Mouse (Mus musculus) right cerebral cortex, postnatal 36 days (tissue): Measurements from ENCODE around the gene Pole4.

Experiments
- DNase-seq, 2 experiments: peaks; one replicate each; pipeline ENCODE4 v3.0.0; 2022; ENCODE audit warnings: low spot score in 2 of 2, mixed read lengths in 1 of 2

Pole4 gene

GRCm38 (mm10) chr6:82613201-82613600 is 92.0 kb downstream of the Pole4 start:
- no peak for DNase-seq

DNA sequence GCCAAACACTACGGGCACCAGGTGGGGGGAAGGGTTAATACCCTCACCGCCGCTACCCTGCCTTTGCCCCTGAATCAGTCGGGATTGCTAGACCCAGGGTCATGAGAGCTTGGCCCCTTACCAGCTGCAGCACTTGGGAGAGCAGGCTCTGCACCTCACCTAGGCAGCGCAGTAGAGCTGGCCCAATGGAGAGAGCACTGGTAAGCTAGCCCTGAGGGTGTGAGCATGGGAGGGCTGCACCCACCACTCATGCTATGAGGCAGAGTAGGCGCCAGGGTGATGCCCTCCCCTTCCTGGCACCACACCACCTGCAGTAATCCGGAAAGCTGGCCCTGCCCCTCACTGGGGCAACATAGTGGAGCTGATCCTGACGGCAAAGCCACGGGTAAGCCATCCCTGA is 94.1 kb downstream of the Pole4 start:
- no peak for DNase-seq

- no peak for DNase-seq
Measured at GRCm38 (mm10) chr6:82609339-82609926, 95.7 kb downstream of the Pole4 start.

GRCm38 (mm10) chr6:82608756-82609155 is 96.4 kb downstream of the Pole4 start:
- DNase-seq, result no peak

DNA sequence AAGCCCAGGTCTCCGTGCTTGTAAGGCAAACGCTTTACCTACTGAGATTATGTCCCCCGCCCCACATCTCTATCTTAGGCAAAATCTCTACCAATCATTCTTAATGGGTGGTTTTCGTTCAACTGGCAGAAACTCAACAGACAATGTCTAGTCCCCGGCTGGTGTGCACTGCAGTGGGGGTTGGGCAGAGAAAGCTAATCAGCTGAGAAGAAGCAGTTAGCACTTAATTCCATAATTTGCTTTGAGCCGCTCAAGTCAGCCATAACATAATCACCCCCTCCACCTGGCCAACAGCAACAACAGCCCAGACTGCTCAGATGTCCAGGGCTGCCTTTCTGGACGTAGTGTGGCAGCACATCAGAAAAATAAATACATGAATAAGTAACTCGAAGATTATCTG is 100.4 kb downstream of the Pole4 start:
- DNase-seq, result no peak

DNA sequence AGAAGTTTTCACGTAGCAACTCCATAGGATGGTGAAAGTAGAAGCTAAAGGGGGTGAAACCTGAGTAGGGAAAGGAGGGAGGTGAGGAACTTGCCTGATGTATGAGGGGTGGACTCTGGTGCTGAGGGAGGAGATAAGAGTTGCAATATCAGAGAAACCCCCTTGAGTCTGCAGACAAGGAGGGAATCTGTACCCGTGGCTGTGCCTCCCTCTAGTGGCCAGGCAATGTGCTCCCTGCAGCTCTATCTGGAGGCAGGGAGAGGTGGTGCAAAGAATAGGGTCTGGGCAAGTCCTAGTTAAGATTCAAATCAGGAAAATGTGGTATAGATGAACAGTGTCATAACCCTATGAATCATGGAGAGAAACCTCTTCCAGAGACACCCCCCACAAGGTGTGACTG is 101.5 kb downstream of the Pole4 start:
- peak; percentile 7 to 11 for DNase-seq

DNA sequence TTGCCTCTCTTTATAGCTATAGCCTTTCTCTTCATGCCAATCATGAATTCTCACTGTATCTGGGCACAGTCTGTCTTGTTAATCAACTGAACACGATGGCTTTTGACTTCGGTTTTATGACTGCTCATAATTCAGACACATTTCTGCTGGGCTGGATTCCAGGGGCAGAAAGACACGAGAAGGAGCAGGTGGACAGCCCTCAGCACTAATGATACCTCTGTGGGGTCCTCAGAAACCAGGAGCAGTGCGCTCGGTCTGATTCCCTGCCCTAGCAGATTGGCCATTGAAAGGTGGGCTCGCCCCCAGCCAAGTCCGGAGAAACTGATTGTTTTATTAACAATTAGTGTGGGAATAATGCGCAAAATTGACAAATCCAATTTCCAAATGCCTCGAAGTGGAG is 101.9 kb downstream of the Pole4 start:
- no peak for DNase-seq

DNA sequence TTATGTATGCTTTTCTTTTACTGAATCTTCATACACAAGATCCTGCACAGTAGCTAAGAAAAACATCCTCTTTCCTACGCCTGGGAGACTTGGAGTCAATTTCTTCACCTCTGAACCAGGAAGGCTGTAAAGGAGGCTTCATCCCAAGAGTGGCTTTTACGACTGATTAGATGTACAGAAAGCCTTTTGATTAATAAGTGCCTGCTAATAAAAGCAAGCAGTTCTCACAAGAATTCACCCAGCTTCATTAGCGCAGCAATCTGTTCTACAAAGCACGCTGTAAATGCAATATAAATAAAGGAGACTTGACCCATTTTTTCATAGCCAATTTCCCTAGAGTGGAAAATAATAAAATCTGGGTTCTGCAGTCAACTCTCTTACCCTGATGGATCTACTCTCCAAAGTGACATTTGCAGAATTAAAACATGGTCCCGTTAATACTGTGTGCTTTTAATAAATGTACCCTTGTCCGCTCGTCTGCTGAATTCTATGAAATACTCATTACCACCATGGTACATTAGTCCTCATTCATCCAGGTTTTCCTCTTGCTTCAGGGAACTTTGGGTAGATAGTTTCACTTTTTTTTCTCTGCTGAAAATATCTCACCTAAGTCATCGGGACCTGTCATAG is 109.6 kb downstream of the Pole4 start:
- no peak for DNase-seq

GRCm38 (mm10) chr6:82589387-82589786 is 115.8 kb downstream of the Pole4 start:
- DNase-seq, result no peak

DNA sequence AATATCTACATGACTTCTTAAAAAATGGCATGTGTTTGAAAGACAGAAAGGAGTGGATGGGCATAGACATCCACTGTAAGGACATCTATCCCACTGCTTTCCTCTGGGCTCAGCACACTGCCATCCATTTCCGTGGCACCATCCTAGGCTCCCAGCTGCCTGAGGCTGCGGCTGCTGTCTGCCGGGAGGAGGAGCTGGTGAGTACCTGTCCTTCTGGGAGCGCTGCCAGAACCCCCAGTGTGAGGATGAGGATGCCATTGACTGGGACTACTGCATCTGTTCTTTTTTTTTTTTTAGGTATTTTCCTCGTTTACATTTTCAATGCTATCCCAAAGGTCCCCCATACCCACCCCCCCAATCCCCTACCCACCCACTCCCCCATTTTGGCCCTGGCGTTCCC is 119.8 kb downstream of the Pole4 start:
- DNase-seq, result no peak

DNA sequence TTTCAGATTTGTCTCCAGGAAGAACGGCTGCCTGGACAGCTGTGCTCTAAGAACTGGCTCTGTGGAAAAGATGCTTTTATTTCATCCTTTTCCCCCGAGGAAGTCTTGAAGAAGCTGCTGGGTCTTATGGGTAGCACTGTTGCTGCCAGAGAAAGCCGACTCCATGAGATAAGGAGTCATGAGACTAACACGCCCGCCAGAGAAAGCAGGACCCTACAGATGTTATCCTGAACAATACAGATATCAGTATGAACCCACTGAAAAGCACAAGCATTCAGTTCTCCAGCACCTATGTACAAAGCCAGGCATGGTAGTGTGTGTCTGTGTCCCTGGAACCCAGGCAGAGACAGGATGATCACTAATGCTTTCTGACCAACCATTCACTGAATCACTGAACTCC is 129.7 kb downstream of the Pole4 start:
- no peak for DNase-seq
